Mouse (Mus musculus): ENCODE measurements around the gene Azi2. TPM values are rescaled to one million over a fixed set of nuclear protein-coding genes. Genes with fewer than 3 reads are reported as not detected.

Gene Azi2
- polyA plus RNA-seq, 1 experiment, result 32.7 TPM

DNA sequence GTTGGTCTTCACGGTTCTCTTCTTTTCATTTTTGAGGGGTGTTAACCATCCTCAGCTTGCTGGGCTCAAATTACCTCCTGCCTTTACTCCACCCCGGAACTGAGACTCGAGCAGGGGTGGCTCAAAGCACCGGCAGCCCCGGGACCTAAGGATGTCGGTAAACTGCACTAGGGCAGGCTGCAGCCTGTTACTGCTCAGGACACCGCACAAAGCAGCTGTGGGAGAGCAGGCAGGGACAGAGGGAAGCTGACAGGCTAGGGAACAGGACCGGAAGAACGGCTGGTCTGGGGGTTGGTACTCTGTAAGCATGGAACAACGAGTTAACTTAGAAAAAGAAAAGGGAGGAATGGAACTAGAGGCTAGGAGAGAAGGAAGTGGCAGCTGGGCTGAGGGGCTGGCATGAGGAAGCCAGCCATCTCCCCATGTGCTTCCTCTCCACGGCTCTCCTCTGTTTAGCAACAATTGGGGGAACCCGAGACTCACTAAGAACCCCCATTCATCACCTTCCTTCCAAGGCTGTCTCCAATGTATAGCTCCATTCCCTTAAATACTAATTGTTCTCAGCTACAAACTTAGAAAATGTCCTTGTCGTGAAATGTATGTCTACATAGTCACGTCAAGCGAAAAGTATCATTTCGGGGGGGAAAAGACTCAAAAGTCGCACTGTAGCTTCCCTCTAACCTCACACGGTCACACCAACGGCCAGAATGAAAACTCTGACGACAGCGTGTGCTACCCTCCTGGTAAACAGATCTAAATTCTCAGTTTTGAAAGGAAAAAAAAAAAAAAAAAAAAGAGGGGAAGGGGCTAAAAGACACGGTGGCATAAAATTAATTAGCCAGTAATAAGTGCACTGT, 42.5 kb downstream of the Azi2 start:
- Histone ChIP-seq H3K27me3 (ENCODE audit: control insufficient read depth, insufficient read depth, low read length) (no peaks in the 10 kb centered on the region), H3K27ac (ENCODE audit: insufficient read depth, low read depth, low read length) (no peak overlapping the region), H3K36me3 (ENCODE audit: control insufficient read depth, insufficient read depth, low read length) (no peaks in the 10 kb centered on the region), H3K4me1 (ENCODE audit: control insufficient read depth, insufficient read depth, insufficient read length, low read length) (no peaks in the 10 kb centered on the region), H3K4me3 (ENCODE audit: low read depth, low read length) (peak overlapping the region; percentile 17; the same call in 1 of the 2 replicates)
- no peak for TF ChIP-seq POLR2A (IDR thresholded peaks at IDR 0.05; ENCODE audit: low read depth, low read length)
- TF ChIP-seq CTCF (IDR thresholded peaks at IDR 0.05; ENCODE audit: extremely low read depth, insufficient read length, insufficient replicate concordance, low read depth, low read length), result no peak
- WGBS, result 52% methylated on average over 22 of the region's 22 CpGs

DNA sequence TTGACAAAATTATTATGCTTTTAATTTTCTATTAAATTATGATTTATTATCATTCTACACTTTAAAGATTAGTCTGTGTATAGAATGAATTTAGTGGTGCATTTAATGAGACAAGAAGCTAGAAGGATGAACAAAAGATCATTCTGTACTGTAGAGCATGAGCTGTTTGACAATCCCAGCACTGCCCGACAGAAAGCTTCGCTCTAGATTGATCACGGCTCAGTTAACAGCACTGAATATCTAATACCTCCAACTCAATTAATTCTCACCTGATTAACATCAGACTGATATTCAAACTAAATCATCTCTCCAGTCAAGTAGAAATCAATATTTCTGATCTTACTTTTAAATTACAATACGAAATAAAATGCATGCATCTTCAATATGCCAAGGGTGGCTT, 43.5 kb downstream of the Azi2 start:
- 89% methylated on average over 4 of the region's 4 CpGs for WGBS
- no peaks in the 10 kb centered on the region for H3K4me1 ChIP-seq (ENCODE audit: control insufficient read depth, insufficient read depth, insufficient read length, low read length)
- H3K27me3 ChIP-seq (ENCODE audit: control insufficient read depth, insufficient read depth, low read length), result no peaks in the 10 kb centered on the region
- no peak overlapping the region for H3K4me3 ChIP-seq (ENCODE audit: low read depth, low read length)
- H3K36me3 ChIP-seq (ENCODE audit: control insufficient read depth, insufficient read depth, low read length), result no peaks in the 10 kb centered on the region
- TF ChIP-seq CTCF (IDR thresholded peaks at IDR 0.05; ENCODE audit: extremely low read depth, insufficient read length, insufficient replicate concordance, low read depth, low read length) (no peak), POLR2A (IDR thresholded peaks at IDR 0.05; ENCODE audit: low read depth, low read length) (no peak)
- no peak overlapping the region for H3K27ac ChIP-seq (ENCODE audit: insufficient read depth, low read depth, low read length)

DNA sequence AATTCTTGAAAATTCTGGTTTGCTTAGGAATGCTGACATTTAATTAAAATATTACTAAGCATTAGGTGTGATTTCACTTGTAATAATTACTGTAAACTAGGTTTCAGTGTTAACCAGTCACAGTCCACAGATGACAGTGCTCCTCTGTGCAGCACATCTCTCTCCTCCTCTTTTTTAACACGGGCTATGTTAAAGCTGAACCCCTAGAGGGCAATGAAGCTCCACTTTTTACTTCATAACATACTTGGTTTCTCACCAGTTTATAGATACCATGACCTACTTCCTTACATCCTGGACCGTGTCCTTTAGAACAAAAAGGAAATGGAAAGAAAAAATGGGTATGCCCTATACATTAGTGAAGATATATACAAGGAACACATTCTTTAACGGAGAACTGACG, 59.1 kb downstream of the Azi2 start:
- Histone ChIP-seq H3K27ac (ENCODE audit: insufficient read depth, low read depth, low read length) (no peak overlapping the region), H3K4me3 (ENCODE audit: low read depth, low read length) (no peak overlapping the region), H3K4me1 (ENCODE audit: control insufficient read depth, insufficient read depth, insufficient read length, low read length) (no peaks in the 10 kb centered on the region), H3K27me3 (ENCODE audit: control insufficient read depth, insufficient read depth, low read length) (no peaks in the 10 kb centered on the region), H3K36me3 (ENCODE audit: control insufficient read depth, insufficient read depth, low read length) (no peaks in the 10 kb centered on the region)
- 15% methylated on average over 4 of the region's 4 CpGs for WGBS
- no peak for TF ChIP-seq CTCF (IDR thresholded peaks at IDR 0.05; ENCODE audit: extremely low read depth, insufficient read length, insufficient replicate concordance, low read depth, low read length)
- no peak for TF ChIP-seq POLR2A (IDR thresholded peaks at IDR 0.05; ENCODE audit: low read depth, low read length)

DNA sequence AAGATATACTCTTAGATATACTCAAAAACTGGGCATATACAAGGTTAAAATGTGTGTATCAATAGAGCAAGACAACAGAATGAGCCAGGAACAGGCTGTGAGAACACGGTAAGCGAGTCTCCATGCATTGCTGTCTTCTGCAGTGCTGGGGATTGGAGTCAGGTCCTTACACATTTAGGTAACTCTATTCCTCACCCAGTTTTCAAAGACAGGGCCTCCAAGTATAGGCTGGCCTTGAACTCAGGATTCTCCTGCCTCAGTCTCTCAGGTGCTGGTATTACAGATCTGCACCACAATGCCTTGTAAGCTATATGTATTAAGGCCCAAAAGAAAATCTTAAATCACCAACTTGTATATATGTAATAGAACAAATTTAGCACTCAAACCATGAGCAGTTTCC, 60.2 kb downstream of the Azi2 start:
- 96% methylated on average over 2 of the region's 2 CpGs for whole genome bisulfite sequencing
- H3K27ac ChIP-seq (ENCODE audit: insufficient read depth, low read depth, low read length), result no peak overlapping the region
- no peak for TF ChIP-seq CTCF (IDR thresholded peaks at IDR 0.05; ENCODE audit: extremely low read depth, insufficient read length, insufficient replicate concordance, low read depth, low read length)
- TF ChIP-seq POLR2A (IDR thresholded peaks at IDR 0.05; ENCODE audit: low read depth, low read length), result no peak
- H3K4me3 ChIP-seq (ENCODE audit: low read depth, low read length), result no peak overlapping the region
- no peaks in the 10 kb centered on the region for H3K36me3 ChIP-seq (ENCODE audit: control insufficient read depth, insufficient read depth, low read length)
- H3K27me3 ChIP-seq (ENCODE audit: control insufficient read depth, insufficient read depth, low read length), result no peaks in the 10 kb centered on the region
- H3K4me1 ChIP-seq (ENCODE audit: control insufficient read depth, insufficient read depth, insufficient read length, low read length), result no peaks in the 10 kb centered on the region

DNA sequence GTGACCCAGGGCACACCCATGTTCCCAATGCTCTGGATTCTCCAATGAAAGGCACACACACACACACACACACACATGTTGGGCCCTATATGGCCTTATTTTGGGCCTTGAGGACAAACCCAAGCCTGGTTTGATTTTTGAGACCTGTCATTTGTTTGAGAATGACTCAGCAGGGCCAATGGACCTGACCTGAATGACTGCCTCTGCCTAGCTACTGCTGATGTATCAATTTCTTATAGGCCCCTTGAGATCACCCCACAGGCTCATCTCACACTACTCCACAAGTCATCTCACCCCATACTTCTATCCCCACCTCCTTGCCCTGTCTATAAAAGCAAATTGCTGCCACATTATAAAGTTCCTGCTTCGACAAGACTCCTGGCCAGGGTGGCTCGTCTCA, 61.5 kb downstream of the Azi2 start:
- Histone ChIP-seq H3K27ac (ENCODE audit: insufficient read depth, low read depth, low read length) (no peak overlapping the region), H3K4me3 (ENCODE audit: low read depth, low read length) (no peak overlapping the region)
- 86% methylated on average over 2 of the region's 2 CpGs for WGBS

DNA sequence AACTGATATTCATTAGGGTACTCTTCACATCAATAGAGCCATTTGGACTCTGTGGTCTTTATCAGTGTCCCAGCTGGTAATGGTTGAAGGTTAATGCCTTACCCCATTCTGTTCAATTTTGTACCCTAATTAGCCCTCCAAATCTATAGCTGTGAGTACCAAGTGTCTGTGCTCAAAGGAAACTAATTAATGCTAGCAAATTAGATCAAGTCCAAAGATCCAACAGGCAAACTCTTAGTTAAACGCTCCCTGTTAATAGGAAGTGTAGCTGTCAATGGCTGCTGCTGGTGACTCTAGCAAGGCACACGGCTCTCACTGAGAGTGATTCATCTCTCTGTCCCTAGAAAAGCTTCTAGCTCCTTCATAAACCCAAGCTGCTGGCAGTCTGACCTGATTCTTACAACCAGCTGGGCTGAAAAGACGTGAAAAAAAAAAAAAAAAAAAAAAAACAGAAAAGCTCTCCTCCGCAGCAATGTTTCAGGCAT, 68.3 kb downstream of the Azi2 start:
- WGBS, result 85% methylated on average over 4 of the region's 4 CpGs
- Histone ChIP-seq H3K36me3 (ENCODE audit: control insufficient read depth, insufficient read depth, low read length) (peaks cover 2% of the 10 kb centered on the region; the same call in 1 of the 2 replicates), H3K27ac (ENCODE audit: insufficient read depth, low read depth, low read length) (no peak overlapping the region), H3K27me3 (ENCODE audit: control insufficient read depth, insufficient read depth, low read length) (no peaks in the 10 kb centered on the region), H3K4me3 (ENCODE audit: low read depth, low read length) (no peak overlapping the region), H3K4me1 (ENCODE audit: control insufficient read depth, insufficient read depth, insufficient read length, low read length) (no peaks in the 10 kb centered on the region)
- TF ChIP-seq CTCF (IDR thresholded peaks at IDR 0.05; ENCODE audit: extremely low read depth, insufficient read length, insufficient replicate concordance, low read depth, low read length), result no peak
- no peak for TF ChIP-seq POLR2A (IDR thresholded peaks at IDR 0.05; ENCODE audit: low read depth, low read length)

More for the DNA sequence above, 61.5 kb downstream of the Azi2 start:
- Histone ChIP-seq H3K4me1 (ENCODE audit: control insufficient read depth, insufficient read depth, insufficient read length, low read length) (no peaks in the 10 kb centered on the region), H3K36me3 (ENCODE audit: control insufficient read depth, insufficient read depth, low read length) (no peaks in the 10 kb centered on the region), H3K27me3 (ENCODE audit: control insufficient read depth, insufficient read depth, low read length) (no peaks in the 10 kb centered on the region)
- TF ChIP-seq POLR2A (IDR thresholded peaks at IDR 0.05; ENCODE audit: low read depth, low read length), result no peak
- no peak for TF ChIP-seq CTCF (IDR thresholded peaks at IDR 0.05; ENCODE audit: extremely low read depth, insufficient read length, insufficient replicate concordance, low read depth, low read length)

DNA sequence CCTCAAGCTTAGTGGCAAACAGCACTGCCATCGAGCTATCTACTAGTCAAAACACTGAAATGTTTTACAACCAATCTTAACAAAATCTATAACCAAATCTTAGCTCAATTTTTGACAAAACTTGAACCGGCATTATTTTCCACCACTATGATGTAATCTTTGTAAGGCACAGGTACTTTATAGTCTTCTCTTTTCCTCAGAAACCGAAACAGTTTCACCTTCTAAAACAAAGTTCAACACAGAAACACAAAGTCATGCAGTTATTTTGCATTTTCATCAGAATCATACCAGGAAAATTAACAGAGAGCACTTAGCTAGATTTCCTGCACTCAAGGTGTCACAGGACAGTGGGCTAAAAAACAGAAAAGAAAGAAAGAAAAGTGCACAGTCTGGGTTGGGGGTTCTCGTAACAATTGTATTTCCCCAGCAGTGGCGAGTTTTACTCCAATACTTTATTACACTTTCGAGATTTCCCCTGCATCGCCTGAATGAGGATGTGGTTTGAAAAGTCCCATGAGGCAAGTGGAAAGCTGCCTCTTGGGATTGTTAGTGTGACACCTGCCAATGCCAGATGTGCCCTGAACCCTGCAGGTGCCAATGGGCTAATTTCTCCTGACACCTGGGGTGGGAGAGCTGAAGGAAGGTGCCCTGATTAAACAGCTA, 69.5 kb downstream of the Azi2 start:
- Histone ChIP-seq H3K27ac (ENCODE audit: insufficient read depth, low read depth, low read length) (no peak overlapping the region), H3K36me3 (ENCODE audit: control insufficient read depth, insufficient read depth, low read length) (peaks cover 2% of the 10 kb centered on the region), H3K27me3 (ENCODE audit: control insufficient read depth, insufficient read depth, low read length) (no peaks in the 10 kb centered on the region), H3K4me3 (ENCODE audit: low read depth, low read length) (no peak overlapping the region), H3K4me1 (ENCODE audit: control insufficient read depth, insufficient read depth, insufficient read length, low read length) (no peaks in the 10 kb centered on the region)
- TF ChIP-seq POLR2A (IDR thresholded peaks at IDR 0.05; ENCODE audit: low read depth, low read length) (no peak), CTCF (IDR thresholded peaks at IDR 0.05; ENCODE audit: extremely low read depth, insufficient read length, insufficient replicate concordance, low read depth, low read length) (no peak)
- 71% methylated on average over 7 of the region's 7 CpGs for WGBS
